Mouse (Mus musculus): ENCODE results near the gene Nectin4. TPM values are rescaled to one million over a fixed set of nuclear protein-coding genes. Genes with fewer than 3 reads are reported as not detected.

Gene Nectin4
- total and polyA plus RNA-seq, 3 experiments, result 0.30 to 2.7 (median 0.49) TPM

GRCm38 (mm10) chr1:171373946-171374345 lies 4.0 kb downstream of the Nectin4 start:
- dilution Hi-C loops (cut with MboI; ENCODE audit: extremely low pct_ligation_motif_present, extremely low pct_unique_long_range_greater_than_20kb, low sequenced_read_pairs), result no loop called here
- H3K4me1 ChIP-seq (ENCODE audit: control insufficient read depth in 1 of 2, insufficient read depth in 2 of 2), result peaks cover 3 to 7% of the 10 kb centered on the region in 2 experiments
- DNase-seq (ENCODE audit: extremely low read depth), result no peak
- H3K9ac ChIP-seq (ENCODE audit: insufficient read depth, low read depth), result no peak overlapping the region
- no peak overlapping the region for H3K4me3 ChIP-seq (replicated peaks in 1 of 3; ENCODE audit: low read depth in 2 of 3, low read length in 2 of 3, poor library complexity in 1 of 3)
- H3K27ac ChIP-seq (ENCODE audit: insufficient read depth, low read depth), result no peak overlapping the region
- peaks cover 5% of the 10 kb centered on the region for H3K27me3 ChIP-seq (replicated peaks)
- no peak overlapping the region for H3K4me2 ChIP-seq (ENCODE audit: insufficient read depth, low read depth, poor library complexity, severe bottlenecking)
- TF ChIP-seq CHD2 (IDR thresholded peaks at IDR 0.05; ENCODE audit: low read length) (no peak), ZC3H11A (IDR thresholded peaks at IDR 0.05; ENCODE audit: low read depth, low read length) (no peak), ZKSCAN1 (IDR thresholded peaks at IDR 0.05; ENCODE audit: borderline replicate concordance, low read depth, low read length) (no peak), CTCF (conservative IDR thresholded peaks at IDR 0.05 in 1 of 2, IDR thresholded peaks at IDR 0.05 in 1 of 2; ENCODE audit: low read depth in 2 of 2, low read length in 2 of 2) (no peak), NELFE (IDR thresholded peaks at IDR 0.05; ENCODE audit: low read depth, low read length) (no peak), RAD21 (IDR thresholded peaks at IDR 0.05; ENCODE audit: low read depth, low read length) (no peak), MAX (IDR thresholded peaks at IDR 0.05; ENCODE audit: low read length) (no peak), EP300 (IDR thresholded peaks at IDR 0.05; ENCODE audit: low read length) (no peak), ELF1 (IDR thresholded peaks at IDR 0.05; ENCODE audit: low read depth, low read length) (no peak), POLR2AphosphoS2 (IDR thresholded peaks at IDR 0.05; ENCODE audit: low read depth, low read length) (no peak), USF2 (conservative IDR thresholded peaks at IDR 0.05; ENCODE audit: low read depth, low read length) (no peak), ETS1 (conservative IDR thresholded peaks at IDR 0.05; ENCODE audit: low read depth, low read length) (no peak), MAZ (IDR thresholded peaks at IDR 0.05; ENCODE audit: low read depth, low read length) (no peak), RCOR1 (conservative IDR thresholded peaks at IDR 0.05; ENCODE audit: low read depth, low read length) (no peak), GABPA (IDR thresholded peaks at IDR 0.05; ENCODE audit: insufficient replicate concordance, low read depth, low read length) (no peak), KAT2A (IDR thresholded peaks at IDR 0.05; ENCODE audit: insufficient replicate concordance, low read length) (no peak), NRF1 (IDR thresholded peaks at IDR 0.05; ENCODE audit: low read depth, low read length) (no peak), SIN3A (IDR thresholded peaks at IDR 0.05; ENCODE audit: low read length) (no peak), JUND (conservative IDR thresholded peaks at IDR 0.05; ENCODE audit: low read depth, low read length) (no peak), ZNF384 (IDR thresholded peaks at IDR 0.05; ENCODE audit: low read depth, low read length) (no peak)
- H3K79me2 ChIP-seq (replicated peaks; ENCODE audit: control insufficient read depth, extremely low read depth, insufficient read depth, poor library complexity, severe bottlenecking), result no peaks in the 10 kb centered on the region
- in situ Hi-C loops (cut with MboI; ENCODE audit: low pct_ligation_motif_present, low pct_unique_long_range_greater_than_20kb, low sequenced_read_pairs), result no loop called here
- H3K9me3 ChIP-seq (replicated peaks; ENCODE audit: low read length), result no peaks in the 10 kb centered on the region
- H3K36me3 ChIP-seq (replicated peaks in 1 of 2; ENCODE audit: control insufficient read depth in 1 of 2, insufficient read depth in 1 of 2, low read length in 1 of 2), result no peaks in the 10 kb centered on the region

DNA sequence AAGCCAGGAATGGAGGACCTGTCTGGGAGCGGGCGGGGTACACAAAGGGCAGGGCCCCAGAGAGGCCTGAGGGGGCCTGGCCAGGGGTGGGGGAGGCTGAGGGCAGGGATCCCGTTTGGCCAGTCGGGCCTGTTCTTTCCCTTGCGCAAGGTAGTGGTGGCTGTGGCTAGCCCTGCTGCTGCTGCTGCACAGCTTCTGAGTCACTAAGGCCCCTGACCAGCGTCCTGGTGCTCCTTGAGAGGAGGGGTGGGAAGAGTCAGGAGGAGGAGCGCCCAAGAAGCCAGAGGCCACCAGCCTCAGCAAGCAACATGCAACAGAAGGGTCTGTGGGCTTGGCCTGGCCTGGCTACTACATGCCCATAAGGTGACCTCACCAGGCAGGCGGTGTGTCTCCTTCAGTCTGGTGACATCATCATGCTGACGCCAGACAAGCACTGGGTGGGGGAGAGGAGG lies 5.8 kb downstream of the Nectin4 start:
- Histone ChIP-seq H3K4me3 (replicated peaks in 1 of 3; ENCODE audit: low read depth in 2 of 3, low read length in 2 of 3, poor library complexity in 1 of 3) (no peak overlapping the region), H3K4me1 (ENCODE audit: control insufficient read depth in 1 of 2, insufficient read depth in 2 of 2) (peaks cover 7 to 19% of the 10 kb centered on the region in 2 experiments), H3K4me2 (ENCODE audit: insufficient read depth, low read depth, poor library complexity, severe bottlenecking) (no peak overlapping the region), H3K27me3 (replicated peaks) (peaks cover 8% of the 10 kb centered on the region), H3K36me3 (replicated peaks in 1 of 2; ENCODE audit: control insufficient read depth in 1 of 2, insufficient read depth in 1 of 2, low read length in 1 of 2) (no peaks in the 10 kb centered on the region), H3K9me3 (replicated peaks; ENCODE audit: low read length) (no peaks in the 10 kb centered on the region), H3K9ac (ENCODE audit: insufficient read depth, low read depth) (no peak overlapping the region), H3K79me2 (replicated peaks; ENCODE audit: control insufficient read depth, extremely low read depth, insufficient read depth, poor library complexity, severe bottlenecking) (no peaks in the 10 kb centered on the region), H3K27ac (ENCODE audit: insufficient read depth, low read depth) (no peak overlapping the region)
- TF ChIP-seq GABPA (IDR thresholded peaks at IDR 0.05; ENCODE audit: insufficient replicate concordance, low read depth, low read length) (no peak), ZNF384 (IDR thresholded peaks at IDR 0.05; ENCODE audit: low read depth, low read length) (no peak), ETS1 (conservative IDR thresholded peaks at IDR 0.05; ENCODE audit: low read depth, low read length) (no peak), ZC3H11A (IDR thresholded peaks at IDR 0.05; ENCODE audit: low read depth, low read length) (no peak)
- DNase-seq (ENCODE audit: extremely low read depth), result no peak
- dilution Hi-C loops (cut with MboI; ENCODE audit: extremely low pct_ligation_motif_present, extremely low pct_unique_long_range_greater_than_20kb, low sequenced_read_pairs) (no loop called here), in situ Hi-C loops (cut with MboI; ENCODE audit: low pct_ligation_motif_present, low pct_unique_long_range_greater_than_20kb, low sequenced_read_pairs) (no loop called here)
